Mouse (Mus musculus) midbrain, embryonic 13.5 days (tissue): ENCODE results near the gene Pisd. TPM values are rescaled to one million over a fixed set of nuclear protein-coding genes. Genes with fewer than 3 reads are reported as not detected.

Source experiments
- ATAC-seq: fragments of 200-750 bp; cut with Nextera tagmentation; 2 replicates; pipeline ENCODE4 v1.8.0; 2017; ENCODE audit warnings: mild to moderate bottlenecking, moderate TSS enrichment, moderate library complexity
- H3K27ac ChIP-seq: fragments of 300-500 bp; sonication (generic); 2 replicates; pipeline ENCODE4 v1.5.1; 2015; ENCODE audit warnings: inconsistent platforms, mild to moderate bottlenecking, moderate library complexity
- H3K27me3 ChIP-seq: fragments of 300-500 bp; sonication (generic); 2 replicates; pipeline ENCODE4 v1.6.1; 2015; ENCODE audit warnings: mild to moderate bottlenecking, inconsistent platforms
- H3K36me3 ChIP-seq: fragments of 300-500 bp; sonication (generic); 2 replicates; pipeline ENCODE4 v1.6.1; 2015; ENCODE audit warnings: mild to moderate bottlenecking, inconsistent platforms
- H3K4me1 ChIP-seq: fragments of 300-500 bp; sonication (generic); replicated peaks from 2 replicates; pipeline ENCODE4 v1.6.1; 2015; ENCODE audit warnings: inconsistent platforms
- H3K4me2 ChIP-seq: fragments of 300-500 bp; sonication (generic); replicated peaks from 2 replicates; pipeline ENCODE4 v1.6.1; 2015; ENCODE audit warnings: moderate library complexity, mild to moderate bottlenecking, inconsistent platforms
- H3K4me3 ChIP-seq: fragments of 300-500 bp; sonication (generic); replicated peaks from 2 replicates; pipeline ENCODE4 v1.5.1; 2015; ENCODE audit warnings: mild to moderate bottlenecking, inconsistent platforms
- H3K9ac ChIP-seq: fragments of 300-500 bp; sonication (generic); replicated peaks from 2 replicates; pipeline ENCODE4 v1.6.1; 2015; ENCODE audit warnings: mild to moderate bottlenecking, inconsistent platforms
- H3K9me3 ChIP-seq: fragments of 300-500 bp; sonication (generic); 2 replicates; pipeline ENCODE4 v1.6.1; 2016; ENCODE audit warnings: mild to moderate bottlenecking, inconsistent platforms
- whole genome bisulfite sequencing: fragments of 180-500 bp; shearing (Covaris S2); methylation state at CpG from one replicate; pipeline ENCODE4 v1.1.7; 2015; 5-methylcytosine and 5-hydroxymethylcytosine counted together
- polyA plus RNA-seq: library from polyadenylated mRNA; unstranded; fragments of >200 nt; fragmentation: Nextera tagmentation; extraction: Ambion mirVana; gene quantifications from 2 replicates; pipeline ENCODE4 v1.2.1, GENCODE M21; 2015

Pisd gene
- polyA plus RNA-seq, 1 experiment from 2014 or later = 106 TPM

DNA sequence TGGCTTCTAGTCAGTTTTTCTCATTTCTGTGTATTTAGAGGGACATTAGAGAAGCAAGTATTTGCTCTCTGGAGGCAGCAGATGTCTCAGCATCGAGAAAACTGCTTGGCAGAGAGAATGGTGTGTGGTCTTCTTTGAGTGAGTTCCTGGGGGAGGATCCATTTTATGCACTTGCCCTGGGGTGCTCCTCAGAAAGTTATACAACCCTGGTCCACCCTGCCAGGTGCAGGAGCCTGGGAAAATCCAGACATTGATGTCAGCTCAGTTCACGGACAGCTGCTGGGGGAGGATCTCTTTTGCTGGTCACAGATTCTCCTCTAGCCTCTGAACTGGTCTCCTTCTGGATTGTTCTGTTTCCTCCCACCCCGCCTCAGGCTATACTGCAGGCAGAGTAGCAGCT is 64.1 kb downstream of the Pisd start:
- no peak overlapping the region for H3K4me2 ChIP-seq
- no peaks in the 10 kb centered on the region for H3K36me3 ChIP-seq
- no peaks in the 10 kb centered on the region for H3K4me1 ChIP-seq
- no peak for ATAC-seq
- H3K9me3 ChIP-seq = no peaks in the 10 kb centered on the region
- no peak overlapping the region for H3K27ac ChIP-seq
- H3K27me3 ChIP-seq = no peaks in the 10 kb centered on the region
- H3K9ac ChIP-seq = no peak overlapping the region
- WGBS = 79% methylated on average over 3 of the region's 3 CpGs
- no peak overlapping the region for H3K4me3 ChIP-seq

DNA sequence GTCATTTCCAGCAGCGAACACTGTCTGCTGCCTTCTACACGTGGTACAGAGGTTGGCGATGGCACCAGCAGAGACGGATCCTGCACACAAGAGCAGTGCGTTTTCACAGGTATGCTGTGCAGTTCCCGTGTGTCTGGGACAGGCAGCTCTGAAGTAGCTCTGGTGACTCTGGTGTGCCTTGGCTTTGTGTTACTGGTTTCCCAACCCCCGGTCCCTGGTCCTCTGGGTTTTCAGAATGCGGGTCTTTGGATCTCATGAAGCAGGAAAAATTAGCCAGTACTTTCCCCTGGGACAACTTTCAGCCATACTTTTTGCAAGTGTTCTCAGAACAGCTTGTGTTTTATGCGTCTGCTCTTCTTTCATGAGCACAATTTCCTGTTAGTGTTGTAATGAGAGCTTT is 65.0 kb downstream of the Pisd start:
- Histone ChIP-seq H3K4me3 (no peak overlapping the region), H3K27me3 (no peaks in the 10 kb centered on the region), H3K9me3 (no peaks in the 10 kb centered on the region), H3K4me2 (no peak overlapping the region), H3K4me1 (no peaks in the 10 kb centered on the region), H3K9ac (no peak overlapping the region), H3K36me3 (no peaks in the 10 kb centered on the region), H3K27ac (no peak overlapping the region)
- WGBS = 87% methylated on average over 9 of the region's 9 CpGs
- no peak for ATAC-seq

DNA sequence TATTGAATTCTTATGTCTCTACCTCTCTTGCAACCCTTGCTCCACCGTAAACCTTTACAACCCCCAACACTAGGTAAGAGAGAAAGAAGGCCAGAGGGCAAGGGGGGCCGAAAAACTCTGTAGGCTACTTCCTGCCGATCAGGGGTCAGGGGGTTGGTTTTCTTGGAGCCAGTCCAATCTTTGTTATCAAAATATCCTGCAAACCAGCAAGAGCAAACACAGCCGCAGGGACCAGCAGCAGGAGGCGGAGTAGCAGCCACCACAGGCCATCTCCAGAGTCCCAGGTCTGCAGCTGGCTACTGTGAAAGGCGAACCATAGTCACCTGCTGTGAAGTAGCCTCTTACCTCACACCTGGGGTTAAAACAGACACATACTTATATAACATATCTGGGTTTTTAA is 66.5 kb downstream of the Pisd start:
- 68% methylated on average over 6 of the region's 6 CpGs for WGBS
- Histone ChIP-seq H3K36me3 (no peaks in the 10 kb centered on the region), H3K27me3 (no peaks in the 10 kb centered on the region)

DNA sequence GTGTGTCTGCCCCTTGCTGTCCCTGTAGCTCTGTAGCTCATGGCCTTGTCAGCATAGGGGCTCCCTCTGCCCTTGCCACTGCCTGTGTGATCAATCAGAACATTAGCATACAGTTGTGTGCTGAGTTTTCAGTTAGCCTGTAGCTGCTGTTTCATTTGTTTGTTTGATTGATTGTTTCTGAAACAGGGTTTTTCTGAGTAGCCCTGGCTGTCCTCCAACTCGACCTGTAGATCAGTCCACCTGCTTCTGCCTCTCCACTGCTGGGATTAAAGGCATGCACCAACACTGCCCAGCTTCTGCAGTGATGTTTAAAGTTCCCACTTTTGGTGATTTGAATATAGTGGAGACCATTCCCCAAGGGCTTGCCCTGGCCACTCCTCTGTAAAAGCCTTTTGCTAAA is 67.7 kb downstream of the Pisd start:
- Histone ChIP-seq H3K4me3 (no peak overlapping the region), H3K9me3 (no peaks in the 10 kb centered on the region), H3K27ac (no peak overlapping the region), H3K4me1 (peaks cover 7% of the 10 kb centered on the region), H3K9ac (no peak overlapping the region), H3K36me3 (no peaks in the 10 kb centered on the region), H3K27me3 (no peaks in the 10 kb centered on the region), H3K4me2 (no peak overlapping the region)
- no peak for ATAC-seq
- 67% methylated on average over 1 of the region's 1 CpGs for WGBS

More for the DNA sequence above, 66.5 kb downstream of the Pisd start:
- no peaks in the 10 kb centered on the region for H3K4me1 ChIP-seq
- H3K9ac ChIP-seq = no peak overlapping the region
- H3K4me2 ChIP-seq = no peak overlapping the region
- H3K9me3 ChIP-seq = no peaks in the 10 kb centered on the region
- H3K27ac ChIP-seq = no peak overlapping the region
- ATAC-seq = no peak
- no peak overlapping the region for H3K4me3 ChIP-seq

DNA sequence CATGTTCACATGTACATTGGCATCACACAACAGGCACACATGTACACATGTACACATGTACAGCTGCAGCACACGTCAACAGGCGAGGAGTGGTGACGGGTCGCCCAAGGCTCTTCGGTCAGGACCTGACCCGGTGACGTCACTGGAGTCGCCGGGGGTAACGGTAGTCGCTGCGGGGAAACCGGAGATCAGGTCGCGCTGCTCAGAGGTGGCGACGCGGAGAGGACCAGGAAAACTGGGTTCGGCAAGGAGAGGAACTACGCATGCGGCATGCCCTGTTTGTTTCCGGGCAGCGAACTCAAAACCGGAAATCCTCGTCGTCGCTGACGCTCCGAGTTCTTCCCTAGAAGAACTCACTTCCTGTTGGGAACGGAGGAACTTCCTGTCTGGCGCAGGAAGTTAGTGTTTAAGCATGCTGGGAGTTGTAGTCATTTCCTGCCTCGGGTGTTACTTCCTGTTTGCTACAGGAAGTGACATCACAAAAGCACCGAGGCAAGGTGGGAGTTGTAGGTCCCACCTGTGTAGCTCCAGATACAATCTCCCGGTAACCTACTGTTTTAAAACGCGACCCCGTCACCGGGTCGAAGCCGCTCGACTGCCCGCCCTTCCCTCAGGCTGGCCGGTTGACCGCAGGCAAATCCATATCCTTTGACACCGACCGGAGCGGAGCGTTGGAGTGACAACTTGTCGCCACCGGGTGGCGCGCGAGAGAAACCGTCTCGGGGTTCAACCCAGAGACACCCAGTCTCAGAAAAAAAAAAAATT is 71.6 kb downstream of the Pisd start:
- ATAC-seq = peak; percentile 99
- H3K27ac ChIP-seq = peak overlapping the region; percentile 87
- WGBS = under 1% methylated on average over 55 of the region's 55 CpGs

DNA sequence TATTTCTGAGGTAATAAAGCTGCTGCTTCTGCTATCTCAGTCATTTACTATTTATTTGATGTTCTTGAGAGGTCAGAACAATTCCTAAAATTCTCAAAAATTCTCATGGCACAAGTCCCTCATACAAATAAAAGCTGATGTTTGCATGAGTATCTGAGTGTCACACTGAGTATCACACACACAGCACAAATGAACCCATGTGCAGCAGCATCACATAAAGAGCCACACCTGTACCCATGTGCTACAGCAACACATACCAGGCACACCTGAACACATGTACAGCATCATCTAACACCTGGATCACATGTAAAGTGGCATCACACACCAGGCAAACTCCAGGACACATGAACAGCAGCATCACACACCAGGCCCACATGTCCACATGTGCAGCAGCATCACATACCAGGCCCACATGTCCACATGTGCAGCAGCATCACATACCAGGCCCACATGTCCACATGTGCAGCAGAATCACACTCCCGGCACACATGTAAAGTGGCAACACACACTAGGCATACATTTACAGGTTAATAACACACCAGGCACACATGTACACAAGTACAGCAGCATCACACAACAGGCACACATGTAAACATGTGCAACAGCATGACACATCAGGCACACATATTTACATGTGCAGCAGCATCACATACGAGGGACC is 72.3 kb downstream of the Pisd start:
- ATAC-seq = no peak; the same call in 1 of the 2 replicates
- 20% methylated on average over 2 of the region's 2 CpGs for WGBS

More for the DNA sequence above, 71.6 kb downstream of the Pisd start:
- Histone ChIP-seq H3K36me3 (no peaks in the 10 kb centered on the region), H3K4me3 (peak overlapping the region; percentile 69), H3K9me3 (no peaks in the 10 kb centered on the region), H3K4me1 (peaks cover 11% of the 10 kb centered on the region), H3K4me2 (peak overlapping the region; percentile 73), H3K9ac (peak overlapping the region; percentile 77), H3K27me3 (no peaks in the 10 kb centered on the region)

DNA sequence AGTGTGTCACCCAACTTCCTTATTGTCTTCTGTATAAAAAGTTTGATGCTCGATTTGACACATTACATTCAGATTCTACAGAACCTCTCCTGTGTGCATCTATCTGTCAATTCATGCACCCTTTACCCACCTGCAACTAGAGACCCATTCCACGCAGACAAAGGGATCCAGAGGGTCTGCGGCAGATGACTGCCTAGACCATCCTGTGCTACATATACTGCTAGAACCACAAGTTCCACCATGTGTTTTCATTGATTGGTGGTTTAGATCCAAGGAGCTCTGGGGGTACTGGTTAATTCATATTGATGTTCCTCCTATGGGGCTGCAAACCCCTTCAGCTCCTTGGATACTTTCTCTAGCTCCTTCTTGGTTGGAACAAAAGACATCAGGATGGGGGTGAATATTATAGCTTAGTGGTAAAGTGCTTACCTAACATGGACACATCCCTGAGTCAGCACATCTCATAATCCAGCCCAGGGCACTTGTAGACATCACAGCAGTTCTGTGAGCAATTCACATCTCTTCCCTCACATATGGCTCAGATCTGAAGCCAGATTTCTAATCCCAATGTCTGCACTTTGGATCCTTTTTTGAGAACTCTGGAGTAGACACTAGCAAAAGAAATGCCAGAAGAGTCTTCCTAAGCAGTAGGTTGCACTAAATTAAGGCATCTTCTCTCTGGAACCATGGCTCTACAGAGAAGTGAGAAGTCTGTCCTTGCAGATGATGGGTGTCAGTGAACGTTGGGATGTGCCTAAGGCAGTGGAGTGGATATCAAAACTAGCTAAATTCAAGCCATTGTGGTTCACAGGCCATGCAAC is 73.0 kb downstream of the Pisd start:
- WGBS = 68% methylated on average over 4 of the region's 4 CpGs
- Histone ChIP-seq H3K4me2 (peak overlapping the region; percentile 73), H3K4me1 (peaks cover 11% of the 10 kb centered on the region), H3K9ac (no peak overlapping the region), H3K4me3 (peak overlapping the region; percentile 69), H3K27ac (no peak overlapping the region), H3K27me3 (no peaks in the 10 kb centered on the region), H3K9me3 (no peaks in the 10 kb centered on the region), H3K36me3 (no peaks in the 10 kb centered on the region)
- no peak for ATAC-seq

More for the DNA sequence above, 72.3 kb downstream of the Pisd start:
- Histone ChIP-seq H3K27ac (peak overlapping the region; percentile 87), H3K9ac (peak overlapping the region; percentile 77), H3K36me3 (no peaks in the 10 kb centered on the region), H3K9me3 (no peaks in the 10 kb centered on the region), H3K4me2 (peak overlapping the region; percentile 73), H3K4me1 (peaks cover 11% of the 10 kb centered on the region), H3K27me3 (no peaks in the 10 kb centered on the region), H3K4me3 (peak overlapping the region; percentile 69)

DNA sequence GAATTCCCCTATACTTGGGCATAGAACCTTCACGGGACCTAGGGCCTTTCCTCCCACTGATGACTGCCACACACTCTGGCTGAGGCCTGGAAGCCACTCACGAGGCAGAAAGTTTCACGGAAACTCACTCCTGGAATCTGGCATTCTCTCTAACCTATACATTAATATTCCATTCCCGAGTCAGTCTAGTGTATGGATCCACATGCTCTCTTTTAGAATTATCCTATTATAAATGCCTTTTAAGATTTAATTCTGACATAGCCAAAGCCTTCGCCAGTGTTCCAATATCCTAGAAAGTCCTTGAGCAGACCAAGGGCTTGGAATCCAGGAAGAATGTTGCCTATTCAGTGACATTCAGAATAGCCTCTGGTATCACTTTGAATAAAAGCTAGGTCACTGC is 74.0 kb downstream of the Pisd start:
- WGBS = 76% methylated on average over 5 of the region's 5 CpGs
- Histone ChIP-seq H3K4me1 (peaks cover 11% of the 10 kb centered on the region), H3K4me3 (no peak overlapping the region), H3K9ac (no peak overlapping the region), H3K4me2 (no peak overlapping the region), H3K27ac (no peak overlapping the region), H3K36me3 (no peaks in the 10 kb centered on the region), H3K9me3 (no peaks in the 10 kb centered on the region), H3K27me3 (no peaks in the 10 kb centered on the region)
- ATAC-seq = no peak

DNA sequence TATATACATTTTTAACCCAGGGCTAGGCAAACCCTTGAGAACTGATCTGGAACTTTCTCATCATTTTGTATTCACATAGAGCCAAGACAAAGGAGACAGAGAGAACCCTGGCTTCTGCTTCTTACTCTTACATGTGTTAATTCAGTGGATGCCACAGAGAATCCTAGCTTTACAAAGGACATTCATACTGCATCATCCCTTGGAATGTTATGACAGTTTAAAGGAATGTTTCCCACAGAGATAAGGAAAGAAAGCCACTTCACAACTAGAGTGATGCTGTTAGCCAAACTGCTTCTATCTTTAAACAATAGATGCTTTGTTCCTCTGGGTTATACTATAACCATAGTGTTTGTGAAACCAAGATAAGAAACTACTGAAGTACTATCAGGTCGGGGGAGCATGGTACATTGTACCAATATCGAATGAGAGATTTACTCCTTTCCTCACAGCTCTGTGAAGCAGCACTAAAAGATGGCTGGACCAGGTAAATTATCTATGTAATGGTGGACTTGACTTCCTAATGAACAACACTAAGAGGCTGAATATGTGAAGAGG is 79.1 kb downstream of the Pisd start:
- WGBS = 81% methylated on average over 2 of the region's 2 CpGs
- Histone ChIP-seq H3K9me3 (no peaks in the 10 kb centered on the region), H3K36me3 (no peaks in the 10 kb centered on the region), H3K4me1 (no peaks in the 10 kb centered on the region), H3K9ac (no peak overlapping the region), H3K4me3 (no peak overlapping the region), H3K27ac (no peak overlapping the region), H3K4me2 (no peak overlapping the region), H3K27me3 (no peaks in the 10 kb centered on the region)
- no peak for ATAC-seq

DNA sequence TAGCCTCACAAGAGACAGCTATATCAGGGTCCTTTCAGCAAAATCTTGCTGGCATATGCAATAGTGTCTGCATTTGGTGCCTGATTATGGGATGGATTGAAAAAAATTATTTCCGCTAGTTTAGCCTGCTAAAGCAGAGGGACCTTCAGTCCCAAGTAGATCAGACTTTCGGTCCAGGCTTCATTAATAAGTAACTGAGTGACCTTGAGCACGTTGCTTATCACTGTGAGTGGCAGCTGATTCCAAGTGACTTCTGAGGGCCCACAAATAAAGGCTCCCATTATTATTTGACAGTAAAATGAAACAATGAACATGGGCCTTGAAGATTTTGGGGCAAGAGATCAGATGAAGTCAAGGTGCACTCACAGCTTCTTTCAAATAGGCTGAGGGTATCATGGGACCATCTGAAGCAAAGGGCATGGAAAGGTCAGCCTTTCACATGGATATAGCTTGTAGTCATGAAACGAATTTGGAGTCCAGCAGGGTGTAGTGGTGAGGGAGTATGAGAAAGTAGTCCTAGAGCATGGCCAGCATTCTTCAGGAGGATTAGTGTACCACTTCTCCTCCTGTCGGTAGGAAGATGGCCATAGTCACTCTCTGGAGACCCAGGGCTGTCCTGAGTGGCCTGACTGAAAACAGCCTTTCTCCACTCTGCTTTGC is 88.1 kb downstream of the Pisd start:
- 78% methylated on average over 5 of the region's 5 CpGs for WGBS
- Histone ChIP-seq H3K36me3 (no peaks in the 10 kb centered on the region), H3K4me2 (no peak overlapping the region), H3K9ac (no peak overlapping the region), H3K4me1 (no peaks in the 10 kb centered on the region), H3K27me3 (no peaks in the 10 kb centered on the region), H3K4me3 (no peak overlapping the region), H3K9me3 (no peaks in the 10 kb centered on the region), H3K27ac (no peak overlapping the region)
- no peak for ATAC-seq

DNA sequence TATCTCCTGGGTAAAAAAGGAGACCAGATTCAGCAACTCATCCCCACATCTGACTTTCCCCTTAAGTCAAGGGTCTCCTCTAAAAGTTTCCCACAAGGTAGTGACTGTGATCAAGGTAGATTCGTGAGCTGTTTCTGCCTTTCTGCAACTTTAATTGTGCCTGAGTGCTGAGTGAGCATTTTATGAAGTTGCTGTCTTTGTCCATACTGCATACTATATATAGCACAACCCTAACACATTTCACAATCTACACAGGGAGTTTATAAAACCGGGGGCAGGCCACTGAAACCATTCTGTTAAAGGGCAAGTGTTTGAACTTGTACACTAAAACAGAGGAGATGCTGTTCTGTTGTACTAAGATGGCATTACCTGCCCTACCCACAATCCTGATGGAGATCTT is 92.0 kb downstream of the Pisd start:
- H3K27me3 ChIP-seq = no peaks in the 10 kb centered on the region
- no peak for ATAC-seq

More for the DNA sequence above, 92.0 kb downstream of the Pisd start:
- Histone ChIP-seq H3K4me2 (no peak overlapping the region), H3K36me3 (no peaks in the 10 kb centered on the region), H3K9ac (no peak overlapping the region), H3K4me3 (no peak overlapping the region), H3K4me1 (no peaks in the 10 kb centered on the region), H3K27ac (no peak overlapping the region), H3K9me3 (no peaks in the 10 kb centered on the region)
- WGBS = 68% methylated on average over 2 of the region's 2 CpGs
